Mouse (Mus musculus) cortical plate, adult 2 months (tissue): ENCODE data around the gene Celf2.

Experiments used
- CTCF ChIP-seq: fragments of 200-500 bp; IDR thresholded peaks from 2 replicates; pipeline ENCODE4 v1.5.1; 2011; ENCODE audit warnings: mild to moderate bottlenecking, control low read depth, low read length; ENCODE audit not compliant: insufficient read depth; ENCODE audit errors: extremely low read depth
- POLR2A ChIP-seq: fragments of 200-500 bp; IDR thresholded peaks from 2 replicates; pipeline ENCODE4 v1.6.1; 2011; ENCODE audit warnings: mild to moderate bottlenecking, low read length, control low read depth; ENCODE audit not compliant: insufficient read depth; ENCODE audit errors: extremely low read depth

GRCm38 (mm10) chr2:6969228-6969627 is 540.1 kb downstream of the Celf2 start:
- no peak for TF ChIP-seq CTCF
- no peak for TF ChIP-seq POLR2A
